Mouse (Mus musculus) brain, embryonic 14.5 days (tissue): ENCODE data around the gene Mien1.

Experiments used
- CTCF ChIP-seq: fragments of 200-500 bp; IDR thresholded peaks from 2 replicates; pipeline ENCODE4 v1.5.1; 2012; ENCODE audit warnings: inconsistent platforms, mild to moderate bottlenecking, moderate library complexity, borderline replicate concordance; ENCODE audit not compliant: insufficient read depth, insufficient read length; ENCODE audit errors: extremely low read depth
- POLR2A ChIP-seq: fragments of 200-500 bp; IDR thresholded peaks from 2 replicates; pipeline ENCODE4 v1.6.1; 2012; ENCODE audit warnings: mild to moderate bottlenecking, inconsistent platforms, borderline replicate concordance; ENCODE audit not compliant: poor library complexity, insufficient read depth, insufficient read length, severe bottlenecking; ENCODE audit errors: extremely low read depth

- TF ChIP-seq CTCF (no peak), POLR2A (no peak)
Observed at GRCm38 (mm10) chr11:98445238-98445637, 6.4 kb upstream of the Mien1 start.
